Mouse (Mus musculus) liver, postnatal 0 days (tissue): ENCODE measurements at regions not wholly inside any gene's neighbourhood (a gene's known extent, or its start where the extent isn't known, plus 50 kb on each side); places are given as distances from the start of the nearest gene placed in this dataset.

Experiments used
- ATAC-seq: fragments of 200-750 bp; cut with Nextera tagmentation; 2 replicates; pipeline ENCODE4 v1.8.0; 2017; ENCODE audit warnings: mild to moderate bottlenecking, moderate library complexity
- DNase-seq: peaks from one replicate; pipeline ENCODE4 v3.0.0-alpha.2; 2016
- H3K27ac ChIP-seq: fragments of 300-500 bp; sonication (generic); 2 replicates; pipeline ENCODE4 v1.5.1; 2014; ENCODE audit warnings: antibody characterized with exemption, moderate library complexity, mild to moderate bottlenecking, low read depth
- H3K27me3 ChIP-seq: fragments of 300-500 bp; sonication (generic); 2 replicates; pipeline ENCODE4 v1.6.1; 2014; ENCODE audit warnings: low read length, control low read depth, mixed read lengths; ENCODE audit not compliant: insufficient read depth
- H3K36me3 ChIP-seq: fragments of 300-500 bp; sonication (generic); replicated peaks from 2 replicates; pipeline ENCODE4 v1.6.1; 2014; ENCODE audit warnings: mild to moderate bottlenecking, control low read depth, low read length, moderate library complexity, mixed read lengths; ENCODE audit not compliant: insufficient read depth
- H3K4me1 ChIP-seq: fragments of 300-500 bp; sonication (generic); 2 replicates; pipeline ENCODE4 v1.6.1; 2014; ENCODE audit warnings: antibody characterized with exemption, mild to moderate bottlenecking, control low read depth; ENCODE audit not compliant: insufficient read depth
- H3K4me2 ChIP-seq: fragments of 300-500 bp; sonication (generic); 2 replicates; pipeline ENCODE4 v1.6.1; 2014; ENCODE audit warnings: low read depth, mild to moderate bottlenecking, low read length, moderate library complexity, mixed read lengths
- H3K4me3 ChIP-seq: fragments of 300-500 bp; sonication (generic); 2 replicates; pipeline ENCODE4 v1.5.1; 2014; ENCODE audit warnings: low read depth, low read length
- H3K9ac ChIP-seq: fragments of 300-500 bp; sonication (generic); replicated peaks from 2 replicates; pipeline ENCODE4 v1.6.1; 2014; ENCODE audit warnings: mild to moderate bottlenecking, moderate library complexity
- H3K9me3 ChIP-seq: fragments of 300-500 bp; sonication (generic); 2 replicates; pipeline ENCODE4 v1.6.1; 2016; ENCODE audit warnings: mild to moderate bottlenecking, control low read depth, low read length, mixed read lengths
- CTCF ChIP-seq: sonication (generic); IDR thresholded peaks from 2 replicates; pipeline ENCODE4 v1.5.1; 2016; ENCODE audit warnings: antibody characterized with exemption, low read depth
- EP300 ChIP-seq: IDR thresholded peaks from 2 replicates; pipeline ENCODE4 v1.6.1; 2016; ENCODE audit warnings: antibody characterized with exemption, low read depth, mild to moderate bottlenecking
- WGBS: fragments of 180-500 bp; shearing (Covaris S2); extraction: QIAGEN DNeasy Blood & Tissue Kit; methylation state at CpG from one replicate; pipeline ENCODE4 v1.1.7; 2014; ENCODE audit not compliant: insufficient replicate concordance; 5-methylcytosine and 5-hydroxymethylcytosine counted together

DNA sequence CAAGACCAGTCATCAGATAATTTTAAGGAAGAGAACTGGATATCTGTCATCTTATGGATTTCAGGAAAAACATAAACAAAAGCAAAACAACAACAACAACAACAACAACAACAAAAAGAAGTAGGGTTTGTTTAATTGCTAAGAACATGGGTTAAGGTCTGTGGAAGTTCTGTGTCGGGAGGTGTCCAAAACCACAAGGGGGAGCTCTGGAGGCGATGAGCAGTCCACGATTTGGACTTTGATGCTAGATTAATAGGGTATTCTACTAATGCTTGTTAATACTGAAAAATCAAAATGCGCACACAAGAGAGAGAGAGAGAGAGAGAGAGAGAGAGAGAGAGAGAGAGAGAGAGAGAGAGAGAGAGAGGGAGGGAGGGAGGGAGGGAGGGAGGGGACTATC is 692.0 kb upstream of the Car10 start:
- Histone ChIP-seq H3K27ac (no peak overlapping the region), H3K36me3 (no peaks in the 10 kb centered on the region), H3K4me1 (no peaks in the 10 kb centered on the region), H3K4me3 (no peak overlapping the region), H3K9ac (no peak overlapping the region), H3K27me3 (no peaks in the 10 kb centered on the region), H3K4me2 (no peak overlapping the region), H3K9me3 (no peaks in the 10 kb centered on the region)
- 19% methylated on average over 3 of the region's 4 CpGs for WGBS
- DNase-seq, result no peak
- TF ChIP-seq CTCF (peak; percentile 35; the same call in 1 of the 2 replicates), EP300 (no peak)
- no peak for ATAC-seq

DNA sequence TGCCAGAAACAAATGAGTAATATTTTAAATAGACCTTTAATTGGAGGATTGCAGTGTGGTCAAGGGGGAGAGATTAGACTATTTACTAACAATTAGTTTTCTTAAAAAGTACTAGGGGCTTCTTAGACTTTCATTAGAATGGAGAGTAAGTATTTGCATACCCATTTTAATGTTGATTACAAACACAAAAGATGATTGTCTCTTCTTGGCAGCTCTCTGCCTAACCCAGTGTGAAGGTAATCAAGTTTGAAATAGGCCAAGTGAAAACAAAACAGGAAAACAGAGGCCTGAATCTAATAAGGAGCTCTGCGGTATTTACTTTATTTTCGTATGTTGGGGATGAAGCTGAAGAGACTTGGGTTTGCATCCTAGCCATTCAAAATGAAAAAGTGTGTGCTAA is 646.5 kb upstream of the Car10 start:
- no peaks in the 10 kb centered on the region for H3K36me3 ChIP-seq
- H3K4me3 ChIP-seq, result no peak overlapping the region
- H3K4me1 ChIP-seq, result no peaks in the 10 kb centered on the region
- H3K9me3 ChIP-seq, result no peaks in the 10 kb centered on the region; the same call in 1 of the 2 replicates
- H3K27ac ChIP-seq, result no peak overlapping the region
- ATAC-seq, result no peak
- TF ChIP-seq CTCF (no peak), EP300 (no peak)
- 63% methylated on average over 2 of the region's 2 CpGs for WGBS
- H3K4me2 ChIP-seq, result no peak overlapping the region
- no peak overlapping the region for H3K9ac ChIP-seq
- DNase-seq, result no peak
- no peaks in the 10 kb centered on the region for H3K27me3 ChIP-seq

DNA sequence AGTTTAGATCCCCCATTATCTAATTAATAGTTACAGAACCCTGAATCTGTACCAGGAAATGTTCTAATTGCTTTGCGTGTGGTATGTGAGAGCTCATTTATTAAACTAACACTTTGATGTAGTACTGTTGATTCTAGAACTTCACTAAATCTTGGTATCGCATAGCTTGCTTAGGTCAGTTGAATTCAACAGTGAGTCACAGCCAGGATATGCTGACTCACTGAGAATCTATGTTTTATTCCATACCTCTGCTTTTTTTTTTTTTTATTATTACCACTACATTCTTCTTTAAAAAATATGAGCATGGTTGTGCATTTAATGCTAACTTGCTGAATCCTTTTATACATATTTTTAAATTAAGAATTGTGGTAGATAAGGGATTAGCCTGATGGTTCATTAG is 602.5 kb upstream of the Car10 start:
- H3K9ac ChIP-seq, result no peak overlapping the region
- no peaks in the 10 kb centered on the region for H3K4me1 ChIP-seq
- no peak overlapping the region for H3K27ac ChIP-seq
- TF ChIP-seq EP300, result no peak
- no peak for TF ChIP-seq CTCF
- no peak overlapping the region for H3K4me3 ChIP-seq
- WGBS, result 79% methylated on average over 2 of the region's 2 CpGs
- no peaks in the 10 kb centered on the region for H3K27me3 ChIP-seq
- no peak overlapping the region for H3K4me2 ChIP-seq
- DNase-seq, result no peak
- H3K36me3 ChIP-seq, result no peaks in the 10 kb centered on the region
- H3K9me3 ChIP-seq, result no peaks in the 10 kb centered on the region
- ATAC-seq, result no peak
